Mouse (Mus musculus) urinary bladder, postnatal 14 days (tissue): ENCODE results near the gene 1520401A03Rik.
"Not testable (repeated sequence)": the region's sequence is repeated elsewhere in the genome, so short reads cannot be mapped to it uniquely, and the experiment has no call there.

Experiments used
- DNase-seq: peaks from one replicate; pipeline ENCODE4 v3.0.0; 2021; ENCODE audit warnings: low spot score

1520401A03Rik gene

DNA sequence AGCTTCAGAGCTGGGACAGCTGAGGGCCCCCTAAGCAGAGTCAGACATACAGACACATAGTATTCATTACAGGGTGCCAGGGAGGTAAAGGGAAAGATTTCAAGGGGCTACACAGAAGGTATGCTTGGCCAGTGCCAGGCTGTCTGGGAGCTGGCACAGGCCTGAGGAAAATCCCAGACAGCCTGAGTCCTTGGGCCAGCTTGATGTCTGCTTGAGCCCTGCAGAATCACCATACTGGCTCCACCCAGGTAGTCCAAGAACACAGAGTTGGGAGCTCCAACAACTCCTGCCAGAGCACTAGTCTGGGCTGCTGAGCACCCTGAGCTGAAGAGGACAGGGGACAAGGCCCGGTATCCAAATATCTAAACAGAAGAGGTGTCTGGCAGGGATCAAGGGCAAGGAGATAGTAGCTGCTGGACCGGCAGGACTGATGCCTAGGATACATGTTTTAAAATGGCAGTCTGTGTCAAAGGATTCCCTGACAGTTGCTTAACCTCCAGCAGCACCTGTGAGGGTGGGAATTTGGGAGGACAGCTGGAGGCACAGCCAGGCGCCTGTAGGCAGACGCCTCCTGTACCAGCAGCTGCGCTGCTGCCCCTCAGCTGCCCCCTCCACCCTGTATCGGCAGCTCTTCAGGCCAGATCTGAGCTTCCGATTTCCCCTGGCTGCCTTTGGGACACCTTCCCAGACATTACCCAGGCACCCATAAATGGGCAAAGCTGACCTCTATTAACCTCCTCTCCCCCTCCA, at the start of gene 1520401A03Rik:
Gene 1520401A03Rik, minus strand, starts transcription at position 408 of the 750 bp plus-strand sequence.
- DNase-seq, result no peak

DNA sequence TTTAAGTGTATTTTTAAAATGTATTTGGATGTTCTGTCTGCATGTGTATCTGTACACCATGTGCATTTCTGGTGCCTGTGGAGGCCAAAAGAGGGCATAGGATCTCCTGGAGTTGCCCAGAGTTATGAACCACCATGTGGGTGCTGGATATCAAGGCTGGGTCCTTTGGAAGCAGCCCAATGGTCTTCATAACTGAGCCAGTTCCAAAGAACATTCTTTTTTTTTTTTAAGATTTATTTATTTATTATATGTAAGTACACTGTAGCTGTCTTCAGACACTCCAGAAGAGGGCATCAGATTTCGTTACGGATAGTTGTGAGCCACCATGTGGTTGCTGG, 49.6 kb upstream of the 1520401A03Rik start:
- DNase-seq, result not testable (repeated sequence)

DNA sequence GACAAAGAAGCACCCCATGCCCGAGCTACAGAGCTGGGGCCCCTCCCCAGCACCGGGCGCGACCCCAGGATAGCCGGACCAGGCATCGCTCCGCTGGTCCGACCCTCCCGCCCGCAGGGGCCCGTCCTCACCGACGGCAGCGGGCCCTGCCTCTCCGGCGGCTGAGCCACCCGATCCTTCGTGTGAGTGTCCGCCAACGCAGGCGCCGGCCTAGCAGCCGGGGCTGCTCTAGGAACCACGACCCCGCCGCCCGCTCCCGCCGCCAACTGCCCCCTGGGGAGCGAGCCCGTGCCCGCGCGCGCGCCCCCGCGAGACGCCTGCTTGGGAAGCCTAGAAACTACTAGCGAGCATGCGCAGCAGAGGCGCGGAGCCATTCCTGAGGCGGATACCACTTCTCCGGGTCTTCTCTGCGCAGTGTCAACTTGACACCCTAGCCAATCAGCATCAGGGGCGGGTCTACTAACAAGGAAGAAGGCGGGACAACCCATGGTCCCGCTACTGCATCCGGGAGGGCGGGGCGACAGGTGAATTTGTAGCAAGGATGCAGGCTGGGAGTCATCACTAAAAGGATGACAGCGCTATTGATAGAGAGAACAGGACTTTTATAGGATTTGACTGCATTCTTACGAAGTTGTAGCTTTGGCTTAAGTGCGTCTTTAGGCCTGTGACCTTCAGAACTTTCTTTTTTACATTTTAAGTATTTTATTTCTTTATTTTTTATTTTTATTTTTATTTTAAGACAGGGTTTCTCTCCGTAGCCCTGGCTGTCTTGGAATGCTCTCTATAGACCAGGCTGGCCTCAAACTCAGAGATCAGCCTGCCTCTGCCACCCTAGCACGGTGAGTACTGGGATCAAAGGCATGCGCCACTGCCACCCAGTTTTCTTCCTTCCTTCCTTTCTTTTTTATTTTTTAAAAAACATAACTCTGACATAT, 49.0 kb upstream of the 1520401A03Rik start, which contains the start of gene Flywch1:
Gene Flywch1, minus strand, starts transcription at position 319 of the 935 bp plus-strand sequence.
- DNase-seq, result peak; percentile 97

DNA sequence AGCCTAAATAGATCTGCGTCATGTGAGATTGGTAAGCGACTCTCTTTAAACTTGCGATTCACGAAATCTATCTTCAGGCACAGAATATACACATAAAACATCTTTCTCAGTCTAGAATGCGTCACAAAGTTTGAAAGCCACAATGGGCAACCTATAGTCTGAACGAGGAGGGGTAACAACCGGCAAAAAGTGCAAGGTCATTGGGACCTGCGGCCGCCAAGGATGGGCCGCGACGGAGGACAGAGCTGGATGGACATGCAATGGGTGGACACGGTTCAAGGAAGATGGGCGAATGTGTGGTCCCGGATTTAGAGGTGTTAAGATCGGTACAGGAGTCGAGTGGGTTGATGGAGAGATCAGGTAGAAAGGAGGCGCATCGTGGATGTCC, 48.3 kb upstream of the 1520401A03Rik start:
- no peak for DNase-seq

DNA sequence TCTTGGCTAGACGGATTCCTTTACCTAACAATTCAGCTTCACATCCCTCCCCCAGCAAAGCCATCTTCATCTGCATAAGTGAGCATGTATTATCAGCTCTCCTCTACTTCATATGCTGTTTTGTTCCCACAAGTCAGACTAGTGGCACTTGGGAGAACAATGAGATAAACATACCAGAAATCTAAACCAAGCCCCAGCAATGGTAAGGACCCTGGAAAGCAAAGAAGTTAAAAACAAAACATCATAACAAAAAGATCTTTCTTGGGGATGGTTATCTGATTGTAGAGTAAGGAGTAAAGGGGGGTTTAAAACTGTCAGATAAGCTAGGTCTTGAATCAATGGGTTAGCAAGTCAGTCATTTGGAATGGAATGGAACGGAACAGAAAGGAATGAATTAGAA, 47.9 kb upstream of the 1520401A03Rik start:
- DNase-seq, result no peak

DNA sequence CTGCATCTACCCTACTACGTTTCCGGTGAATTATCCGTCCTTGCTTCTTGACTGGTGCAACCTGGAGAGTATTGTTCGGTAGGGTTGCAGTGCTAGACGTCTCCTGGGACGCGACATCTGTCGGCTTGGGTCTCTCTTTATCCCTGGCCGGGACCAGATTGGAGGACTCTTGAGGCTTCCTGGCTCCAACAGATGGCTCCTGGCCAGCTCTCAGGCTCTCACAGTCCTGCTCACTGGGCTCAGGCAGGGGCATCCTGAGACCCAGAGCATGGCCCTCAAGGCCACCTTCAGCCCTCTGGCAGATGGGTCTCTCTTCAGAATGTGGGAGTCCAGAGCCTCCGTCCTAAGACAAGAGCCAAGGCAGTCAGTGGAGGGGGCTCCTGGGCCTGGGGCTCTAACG, 40.4 kb upstream of the 1520401A03Rik start:
- DNase-seq, result no peak

DNA sequence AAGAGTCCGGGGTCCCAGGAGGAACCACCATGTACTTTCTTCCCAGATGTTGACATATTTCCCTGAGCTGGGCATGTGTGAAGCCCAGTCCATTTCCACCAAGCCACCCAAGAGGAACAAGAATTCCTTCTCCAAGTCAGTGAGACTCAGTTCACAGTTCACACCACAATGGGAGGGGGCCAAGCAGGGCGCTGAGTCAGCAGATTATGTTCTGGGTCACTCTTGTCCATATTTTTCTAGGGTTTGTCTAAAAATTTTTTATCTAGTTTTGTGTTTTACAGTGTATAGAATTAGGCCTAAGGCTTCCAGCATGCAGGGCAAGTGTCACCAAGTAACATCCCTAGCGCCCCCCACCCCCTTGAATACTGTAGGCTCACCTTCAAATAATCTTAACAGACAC, 38.6 kb upstream of the 1520401A03Rik start:
- no peak for DNase-seq

DNA sequence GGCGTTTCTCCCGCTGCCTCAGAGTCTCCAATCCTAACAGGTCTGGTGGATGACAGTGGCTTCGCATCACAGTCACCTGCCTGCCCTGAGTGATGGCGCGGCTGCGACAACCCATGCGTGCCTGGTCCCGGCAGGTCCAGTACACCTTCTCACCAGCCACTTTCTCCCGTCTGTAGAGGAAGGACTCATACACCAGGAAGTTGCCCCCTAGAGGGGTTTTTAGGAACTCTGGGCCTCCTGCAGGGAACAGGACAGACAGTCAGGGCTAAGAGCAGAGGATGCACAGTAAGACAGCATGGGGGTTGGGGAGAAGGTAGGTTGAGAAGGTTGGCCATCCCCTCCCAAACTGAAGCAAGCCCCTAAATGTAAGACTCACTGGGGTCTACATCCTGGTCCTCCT, 37.6 kb upstream of the 1520401A03Rik start:
- DNase-seq, result no peak

DNA sequence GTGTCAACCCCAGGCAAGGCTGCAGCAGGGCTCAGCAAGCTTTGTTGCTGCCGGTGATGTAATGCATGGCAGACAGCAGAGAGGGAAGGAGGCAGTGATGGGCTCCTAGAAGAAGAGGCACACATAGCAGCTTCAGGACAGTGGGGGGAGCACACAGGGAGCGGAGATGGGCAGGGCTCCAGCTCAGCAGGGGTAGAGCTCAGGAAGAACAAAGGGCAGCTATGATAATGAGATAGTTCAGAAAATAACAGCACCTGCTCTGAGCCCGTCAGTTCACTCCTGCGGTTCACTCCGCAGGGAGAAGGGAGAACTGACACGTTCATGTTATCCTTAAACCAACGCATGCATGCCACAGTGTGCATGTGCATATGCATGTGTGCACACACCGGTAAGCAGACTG, 36.2 kb upstream of the 1520401A03Rik start:
- no peak for DNase-seq

DNA sequence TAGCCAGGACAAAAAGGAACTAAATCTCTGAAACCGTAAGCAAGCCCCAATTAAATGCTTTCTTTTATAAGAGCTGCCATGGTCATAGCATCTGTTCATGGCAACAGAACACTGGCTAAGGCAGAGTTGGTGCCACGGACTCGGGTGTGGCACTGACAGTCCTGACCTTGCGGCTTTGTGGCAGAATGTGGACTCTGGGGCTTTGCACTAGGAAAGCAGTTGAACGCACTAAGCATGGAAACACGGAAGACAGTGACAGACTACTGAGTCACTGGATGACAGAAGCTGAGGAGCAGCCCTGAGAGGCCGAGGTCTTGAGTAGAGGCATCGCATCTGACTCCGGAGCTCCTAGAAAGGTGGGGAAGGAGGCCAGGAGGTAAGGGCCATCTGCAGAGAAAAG, 35.0 kb upstream of the 1520401A03Rik start:
- DNase-seq, result no peak

DNA sequence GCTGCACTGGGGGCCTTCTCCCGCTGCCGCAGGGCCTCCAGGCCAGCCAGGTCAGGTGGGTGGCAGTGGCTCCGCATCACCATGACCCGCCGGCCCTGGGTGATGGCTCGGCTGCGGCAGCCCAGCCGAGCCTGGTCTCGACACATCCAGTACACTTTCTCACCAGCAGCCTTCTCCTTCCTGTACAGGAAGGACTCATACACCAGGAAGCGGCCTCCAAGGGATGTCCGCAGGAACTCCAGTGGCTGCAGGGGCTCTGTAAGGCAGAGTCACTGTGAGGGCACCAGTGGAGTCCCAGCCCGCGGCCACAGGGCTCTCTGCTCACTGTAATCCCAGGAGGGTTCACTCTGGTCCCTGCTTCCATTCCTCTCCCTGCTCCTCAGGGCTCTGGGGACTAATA, 33.1 kb upstream of the 1520401A03Rik start:
- DNase-seq, result no peak

DNA sequence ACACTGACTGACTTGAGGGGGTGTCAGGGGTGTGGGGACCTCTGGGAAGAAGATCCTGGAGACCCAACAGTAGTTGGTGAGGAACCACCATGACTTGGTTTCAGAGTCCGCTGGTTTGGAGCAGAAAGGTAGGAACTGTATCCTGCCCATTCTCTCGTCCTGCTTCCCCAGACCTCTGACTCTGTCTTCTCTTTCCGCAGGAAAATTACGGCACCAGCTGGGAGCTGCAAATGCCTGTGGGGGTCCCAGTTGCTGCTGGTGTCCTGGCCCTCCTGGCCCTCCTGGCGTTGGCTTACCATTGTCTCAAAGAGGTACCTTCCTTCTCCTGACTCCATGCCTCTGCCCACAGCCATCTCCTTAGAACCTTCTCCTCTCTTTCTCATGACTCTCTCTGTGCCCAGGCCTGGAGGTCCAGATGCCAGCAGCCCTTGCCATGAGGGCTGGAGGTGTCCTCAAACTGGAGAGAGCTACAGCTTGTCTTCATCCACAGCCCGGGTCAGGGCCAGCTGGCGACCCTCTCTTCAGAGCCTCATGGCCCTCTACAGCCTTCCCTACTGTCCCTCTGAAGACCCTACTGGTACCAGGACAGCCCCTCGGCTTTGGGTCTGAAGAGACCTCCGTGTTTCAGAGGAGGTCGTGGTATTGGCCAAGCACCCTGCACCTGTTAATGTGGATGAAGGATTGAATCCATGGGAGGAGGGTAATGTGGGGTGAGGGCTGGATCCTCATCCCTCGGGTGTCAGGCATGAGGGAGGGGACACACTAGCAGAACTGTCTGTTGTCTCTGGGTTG, 27.0 kb upstream of the 1520401A03Rik start:
- no peak for DNase-seq

DNA sequence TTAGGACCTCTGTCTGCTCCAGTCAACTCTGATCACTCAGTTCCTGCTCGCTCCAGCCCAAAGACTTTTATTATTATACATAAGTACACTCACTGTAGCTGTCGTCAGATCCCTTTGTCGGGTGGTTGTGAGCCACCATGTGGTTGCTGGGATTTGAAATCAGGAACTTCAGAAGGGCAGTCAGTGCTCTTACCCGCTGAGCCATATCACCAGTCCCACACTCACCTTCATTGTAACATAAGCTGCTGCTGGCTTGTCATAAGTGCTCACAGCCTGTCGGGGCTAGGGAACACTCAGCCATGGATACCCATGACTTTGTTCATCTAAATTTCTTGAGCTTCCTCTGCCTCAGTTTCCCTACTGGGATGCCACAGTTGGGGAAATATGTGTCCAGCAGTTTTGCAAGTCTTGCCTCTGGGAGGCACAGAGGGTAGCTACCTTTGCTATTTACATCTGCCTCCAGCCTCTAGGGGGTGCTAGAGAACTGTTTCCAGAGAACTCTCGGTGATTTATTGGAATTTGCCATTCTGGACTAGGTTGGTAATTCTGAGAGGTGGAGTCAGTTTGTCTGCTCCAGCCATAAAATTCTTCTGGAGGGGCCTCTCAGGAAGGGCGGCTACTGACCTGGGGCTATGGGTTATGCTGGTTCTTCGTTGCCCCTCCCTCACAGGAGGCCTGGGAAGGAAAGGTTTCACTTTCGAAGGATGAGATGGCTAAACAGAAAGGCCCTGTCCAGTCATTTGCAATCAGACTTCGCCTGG, 26.2 kb upstream of the 1520401A03Rik start:
- DNase-seq, result peak; percentile 78

DNA sequence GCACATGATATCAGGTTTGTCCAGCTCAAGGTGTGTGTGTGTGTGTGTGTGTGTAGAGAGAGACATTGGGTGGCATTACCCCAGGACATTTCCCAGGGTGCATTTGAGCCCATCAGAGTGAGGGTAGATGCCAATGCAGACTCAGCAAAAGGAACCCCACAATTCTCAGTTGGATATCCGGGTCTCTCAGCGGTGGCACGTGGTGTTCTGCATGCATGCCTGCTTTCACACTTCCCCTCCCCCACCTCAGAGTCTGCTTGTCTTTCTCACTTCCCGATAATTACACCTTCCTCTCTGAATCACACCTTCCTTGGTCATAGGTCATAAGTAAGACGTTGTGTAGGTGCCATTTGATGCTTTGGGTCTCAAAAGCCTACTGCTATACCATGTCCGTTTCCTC, 25.4 kb upstream of the 1520401A03Rik start:
- DNase-seq, result no peak

DNA sequence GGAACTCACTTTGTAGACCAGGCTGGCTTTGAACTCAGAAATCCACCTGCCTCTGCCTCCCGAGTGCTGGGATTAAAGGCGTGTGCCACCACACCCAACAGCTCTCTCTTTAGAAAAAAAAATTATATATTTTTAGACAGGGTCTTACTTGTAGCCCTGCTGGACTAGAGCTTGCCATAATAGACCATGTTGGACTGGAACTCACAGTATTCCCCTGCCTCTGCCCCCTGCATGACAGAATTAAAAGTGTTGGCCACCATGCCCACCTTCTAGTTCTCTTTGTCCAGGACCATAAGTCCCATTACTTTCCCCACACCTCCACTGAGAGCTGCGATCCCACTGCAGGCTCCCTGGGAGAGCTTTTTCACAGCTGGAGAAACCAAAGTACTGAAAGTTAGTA, 24.9 kb upstream of the 1520401A03Rik start:
- no peak for DNase-seq

DNA sequence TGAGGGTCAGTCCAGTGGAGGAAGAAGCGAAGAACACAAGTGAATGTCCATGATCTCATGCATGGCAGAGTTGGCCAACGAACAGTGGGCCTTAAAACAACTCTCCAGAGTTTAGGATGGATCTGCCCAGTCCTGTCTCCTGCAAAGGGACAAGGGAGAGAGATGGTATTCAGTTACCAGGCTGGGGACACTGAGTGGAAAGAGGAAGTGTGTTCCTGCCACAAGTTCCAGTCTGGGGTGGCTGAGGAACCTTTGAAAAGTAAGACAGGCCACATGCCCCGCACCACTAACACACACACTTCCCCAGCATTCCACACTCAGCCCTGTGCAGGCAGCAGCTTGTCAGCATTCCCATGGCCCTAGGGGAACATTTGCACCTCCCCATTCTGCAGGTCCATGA, 24.2 kb upstream of the 1520401A03Rik start:
- DNase-seq, result no peak

DNA sequence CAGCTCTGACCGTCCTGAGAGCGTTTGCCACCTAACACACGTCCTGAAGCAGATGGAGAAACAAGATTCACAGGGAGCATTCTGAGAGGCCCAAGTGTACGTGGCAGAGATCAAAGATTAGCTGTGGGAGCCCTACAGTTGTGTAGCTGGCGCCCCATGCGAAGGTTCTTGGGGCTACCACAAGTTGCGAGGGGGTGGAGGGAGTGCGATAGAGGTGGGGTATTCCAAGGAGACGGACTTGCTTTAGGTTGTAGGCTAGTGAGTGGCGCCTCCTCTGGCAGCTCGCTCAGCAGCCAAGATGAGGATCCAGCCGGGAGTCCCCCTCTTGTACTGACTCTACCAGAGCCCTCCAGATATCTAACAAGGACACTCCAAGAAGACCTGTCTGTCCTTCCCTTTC, 23.7 kb upstream of the 1520401A03Rik start:
- no peak for DNase-seq

DNA sequence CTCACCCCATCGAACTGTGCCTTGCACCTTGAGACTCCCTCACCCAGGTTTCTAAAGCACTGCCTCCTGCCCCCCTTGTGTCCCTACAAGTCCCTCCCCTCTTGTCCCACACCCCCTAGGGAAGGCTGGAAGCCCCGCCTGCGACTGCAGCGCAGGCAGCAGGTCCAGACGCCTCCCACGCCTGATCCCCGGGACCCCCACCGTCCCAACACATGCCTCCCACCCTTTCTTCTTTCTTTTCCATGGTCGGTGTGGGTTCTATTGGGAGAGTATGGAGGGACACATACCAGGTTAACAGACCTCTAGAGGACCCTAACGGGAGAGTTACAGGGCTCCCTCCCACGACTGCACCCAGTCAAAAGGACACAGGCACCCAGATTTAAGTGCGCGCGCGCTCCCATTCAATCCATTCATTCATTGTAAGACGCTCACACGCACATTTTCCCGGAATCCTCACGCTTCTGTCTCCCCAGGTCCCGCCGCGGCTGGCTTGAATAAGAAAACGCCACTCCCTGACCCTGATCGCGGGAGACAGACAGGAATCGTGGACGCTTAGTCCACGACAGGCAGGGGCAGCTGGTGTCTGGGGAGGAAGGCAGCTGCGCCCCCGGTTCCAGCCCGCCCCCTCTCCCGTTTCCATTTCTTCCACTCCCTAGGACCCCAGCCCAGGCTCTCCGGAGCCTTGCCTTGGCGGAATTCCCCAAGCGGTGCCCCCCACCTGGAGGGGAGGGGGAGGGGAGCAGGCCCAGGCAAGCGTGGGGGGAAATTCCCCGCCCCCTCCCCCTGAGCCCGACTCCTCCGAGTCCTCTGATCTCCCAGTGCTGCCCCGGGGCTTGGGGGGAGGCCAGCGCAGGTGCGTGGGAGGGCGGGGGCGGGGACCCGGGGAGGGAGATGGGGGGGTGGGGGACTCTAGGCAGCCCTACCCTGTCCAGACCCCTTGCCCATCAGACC, 23.0 kb upstream of the 1520401A03Rik start, which contains the start of gene Kremen2:
Gene Kremen2, minus strand, starts transcription at position 533 of the 951 bp plus-strand sequence.
- DNase-seq, result no peak

DNA sequence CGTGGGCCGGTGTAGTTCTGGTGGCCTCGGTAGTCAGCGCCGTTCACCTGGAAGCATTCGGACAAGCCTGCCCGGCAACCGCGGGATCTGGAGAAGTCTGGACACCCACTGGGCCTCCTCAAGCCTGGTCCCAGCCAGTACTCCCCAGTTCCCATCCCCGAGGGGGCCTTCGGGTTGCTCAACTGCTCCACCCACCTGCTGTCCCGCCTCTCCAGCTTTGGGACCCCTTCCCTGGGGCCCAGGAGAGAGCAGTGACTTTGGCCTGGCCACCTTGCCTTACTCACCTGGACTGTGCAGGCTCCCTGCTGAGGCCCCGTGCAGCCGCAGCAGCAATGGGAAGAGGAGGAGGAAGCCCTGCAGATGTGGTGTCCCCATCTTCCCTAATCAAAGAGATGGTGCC, 22.1 kb upstream of the 1520401A03Rik start:
- no peak for DNase-seq

DNA sequence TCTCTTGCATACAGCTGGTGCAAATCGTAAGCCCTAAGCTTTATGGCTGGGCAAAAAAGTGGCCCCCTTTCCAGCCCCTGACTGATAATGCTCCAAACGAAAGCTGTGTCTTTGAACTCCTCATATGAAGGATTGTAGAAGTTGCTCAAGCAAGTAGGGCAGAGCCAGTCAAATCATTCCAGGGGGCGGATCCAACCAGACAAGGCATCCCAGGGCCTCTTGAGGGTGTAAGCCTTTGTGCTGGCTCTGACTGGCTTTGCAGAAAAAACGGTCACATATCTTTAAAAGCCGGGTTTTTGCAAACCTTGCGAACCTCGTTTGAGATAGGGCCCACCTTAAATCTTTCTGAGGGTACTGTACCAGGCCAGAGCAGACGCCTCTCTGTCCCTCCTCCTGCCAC, 21.5 kb upstream of the 1520401A03Rik start:
- DNase-seq, result no peak
